Mouse (Mus musculus) E14TG2a.4 (cell line): ENCODE data around the gene Zfp105.

ENCODE experiments used
- H3K27me3 ChIP-seq: 2 replicates; pipeline ENCODE4 v1.6.1; 2014; ENCODE audit warnings: low read length, control low read depth; ENCODE audit not compliant: insufficient read depth
- H3K36me3 ChIP-seq: 2 replicates; pipeline ENCODE4 v1.6.1; 2014; ENCODE audit warnings: low read length, control low read depth; ENCODE audit not compliant: insufficient read depth
- H3K4me1 ChIP-seq: replicated peaks from 2 replicates; pipeline ENCODE4 v1.6.1; 2014; ENCODE audit warnings: low read depth, low read length, control low read depth
- H3K4me3 ChIP-seq: replicated peaks from 2 replicates; pipeline ENCODE4 v1.5.1; 2014; ENCODE audit warnings: mild to moderate bottlenecking, low read length
- H3K9me3 ChIP-seq: 2 replicates; pipeline ENCODE4 v1.6.1; 2014; ENCODE audit warnings: low read length, control low read depth
- CTCF ChIP-seq: conservative IDR thresholded peaks from 2 replicates; pipeline ENCODE4 v1.5.1; 2014; ENCODE audit warnings: low read length
- NANOG ChIP-seq: IDR thresholded peaks from 2 replicates; pipeline ENCODE4 v1.6.1; 2014; ENCODE audit warnings: borderline replicate concordance, low read length, mixed read lengths
- POU5F1 ChIP-seq: IDR thresholded peaks from 2 replicates; pipeline ENCODE4 v1.6.1; 2014; ENCODE audit warnings: low read length, borderline replicate concordance

Gene Zfp105

GRCm38 (mm10) chr9:122928915-122929314 lies 6.0 kb downstream of the Zfp105 start:
- H3K27me3 ChIP-seq = no peaks in the 10 kb centered on the region
- TF ChIP-seq CTCF = no peak
- TF ChIP-seq POU5F1 = no peak
- no peak for TF ChIP-seq NANOG
- peaks cover 80% of the 10 kb centered on the region for H3K36me3 ChIP-seq
- H3K4me3 ChIP-seq = no peak overlapping the region
- peaks cover 4% of the 10 kb centered on the region; the same call in 1 of the 2 replicates for H3K4me1 ChIP-seq
- no peaks in the 10 kb centered on the region for H3K9me3 ChIP-seq

GRCm38 (mm10) chr9:122950643-122951475 lies 28.0 kb downstream of the Zfp105 start, which contains the start of the genes 1110059G10Rik and Kif15:
Gene 1110059G10Rik (minus strand): TSS chr9:122951000.
Gene Kif15 (plus strand): TSS chr9:122951046.
- Histone ChIP-seq H3K36me3 (peaks cover 26% of the 10 kb centered on the region), H3K4me3 (peak within 1 kb of the TSS; percentile 96), H3K9me3 (no peaks in the 10 kb centered on the region), H3K27me3 (no peaks in the 10 kb centered on the region), H3K4me1 (peaks cover 35% of the 10 kb centered on the region)
- TF ChIP-seq POU5F1 (no peak), NANOG (no peak), CTCF (no peak)
